Mouse (Mus musculus): ENCODE data around the gene Tcirg1.

GRCm38 (mm10) chr19:3847711-3848110, 59.2 kb downstream of the Tcirg1 start:
- TF ChIP-seq CTCF (IDR thresholded peaks at IDR 0.05; ENCODE audit: insufficient read depth, low read depth, low read length): no peak
- no peak for TF ChIP-seq POLR2A (IDR thresholded peaks at IDR 0.05; ENCODE audit: insufficient read depth, low read depth, low read length)
